ENCODE assay signal across 8 mouse cellular contexts in the genomic region with DNA sequence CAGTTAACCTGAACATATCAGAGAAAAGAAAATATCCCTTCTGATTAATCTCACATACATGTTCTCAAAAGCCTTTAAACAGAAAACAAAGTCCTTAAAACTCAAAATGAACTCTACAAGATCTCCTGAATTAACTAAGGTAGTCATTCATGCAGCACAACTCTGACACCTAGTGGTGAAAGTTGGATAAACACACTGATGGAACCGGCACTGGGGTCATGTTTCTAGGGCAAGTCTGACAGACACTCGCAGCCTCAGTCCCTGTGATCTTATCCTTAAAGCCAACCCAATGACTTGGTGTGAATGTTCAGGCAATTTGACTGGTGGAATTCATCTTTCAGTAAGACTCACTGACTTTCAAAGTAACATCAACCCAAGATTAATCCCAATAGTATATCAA. TPM values are rescaled to one million over a fixed set of nuclear protein-coding genes. Genes with fewer than 3 reads are reported as not detected.
DNase-seq lines count a peak whose midpoint lies in the region; ATAC-seq and TF ChIP-seq lines count a peak whose summit lies in the region.

No protein-coding gene starts in this region.

- H3K4me2 ChIP-seq in CH12.LX (ENCODE audit: insufficient read depth, low read depth, poor library complexity, severe bottlenecking), result no peak overlapping the region
- H3K4me2 ChIP-seq in kidney, embryonic 16.5 days (replicated peaks; ENCODE audit: low read depth, low read length), result no peak overlapping the region
- no peak overlapping the region for H3K4me2 ChIP-seq in liver, embryonic 16.5 days (ENCODE audit: low read depth, low read length)

- peak; percentile 88 for TF ChIP-seq RAD21 in CH12.LX (IDR thresholded peaks at IDR 0.05; ENCODE audit: low read depth, low read length)

- H3K79me2 ChIP-seq in CH12.LX (replicated peaks; ENCODE audit: control insufficient read depth, extremely low read depth, insufficient read depth, poor library complexity, severe bottlenecking), result no peaks in the 10 kb centered on the region

- H3K4me1 ChIP-seq in CH12.LX (ENCODE audit: control insufficient read depth in 1 of 2, insufficient read depth in 2 of 2), result no peaks in the 10 kb centered on the region
- H3K4me1 ChIP-seq in kidney, embryonic 16.5 days (ENCODE audit: insufficient read depth, low read length), result peaks cover 6% of the 10 kb centered on the region
- no peaks in the 10 kb centered on the region for H3K4me1 ChIP-seq in liver, embryonic 16.5 days (ENCODE audit: control insufficient read depth, low read depth, low read length)

- TF ChIP-seq POLR2A in CH12.LX (IDR thresholded peaks at IDR 0.05; ENCODE audit: low read depth, low read length), result no peak

- no peak overlapping the region for H3K9ac ChIP-seq in CH12.LX (ENCODE audit: insufficient read depth, low read depth)
- H3K9ac ChIP-seq in kidney, embryonic 16.5 days (replicated peaks; ENCODE audit: low read length), result no peak overlapping the region
- no peak overlapping the region for H3K9ac ChIP-seq in liver, embryonic 16.5 days (ENCODE audit: low read depth, low read length)

- in situ Hi-C loops in CH12.LX (cut with MboI; ENCODE audit: low pct_ligation_motif_present, low pct_unique_long_range_greater_than_20kb, low sequenced_read_pairs), result no loop called here

- H3K9me3 ChIP-seq in CH12.LX (replicated peaks; ENCODE audit: low read length), result peaks cover 6% of the 10 kb centered on the region
- no peaks in the 10 kb centered on the region for H3K9me3 ChIP-seq in kidney, embryonic 16.5 days (ENCODE audit: low read length)
- H3K9me3 ChIP-seq in liver, embryonic 16.5 days (replicated peaks; ENCODE audit: control insufficient read depth, low read length), result no peaks in the 10 kb centered on the region

- dilution Hi-C loops in CH12.LX (cut with MboI; ENCODE audit: extremely low pct_ligation_motif_present, extremely low pct_unique_long_range_greater_than_20kb, low sequenced_read_pairs), result no loop called here

- TF ChIP-seq CTCF in CH12.LX (conservative IDR thresholded peaks at IDR 0.05 in 1 of 2, IDR thresholded peaks at IDR 0.05 in 1 of 2; ENCODE audit: low read depth in 2 of 2, low read length in 2 of 2), result peak; percentile 64 to 80

- ATAC-seq in granulocyte monocyte progenitor cell, adult 5-6 weeks (replicated peaks; ENCODE audit: poor library complexity, severe bottlenecking), result peak; percentile 91
- peak; percentile 79; the same call in 1 of the 2 replicates for ATAC-seq in kidney, embryonic 16.5 days (ENCODE audit: low FRiP score, low TSS enrichment)
- 0 out of 2 replicates have a peak, but pooled peaks have one; percentile 19 for ATAC-seq in liver, embryonic 16.5 days (ENCODE audit: low read depth)
- no peak for ATAC-seq in monocyte, adult 5-6 weeks (replicated peaks; ENCODE audit: insufficient number of reproducible peaks, low FRiP score, low TSS enrichment, poor library complexity, severe bottlenecking)

- H3K27ac ChIP-seq in CH12.LX (ENCODE audit: insufficient read depth, low read depth), result no peak overlapping the region
- H3K27ac ChIP-seq in kidney, embryonic 16.5 days (ENCODE audit: low read length), result no peak overlapping the region
- no peak overlapping the region for H3K27ac ChIP-seq in liver, embryonic 16.5 days (ENCODE audit: low read length)

- peak; percentile 84 for DNase-seq in CH12.LX (ENCODE audit: extremely low read depth)
- DNase-seq in R1 (ENCODE audit: low read depth, low spot score), result peak; percentile 83
- DNase-seq in cerebellum, postnatal 36 days, result peak; percentile 21 to 44
- peak; percentile 88 for DNase-seq in retina, embryonic 14.5 days (ENCODE audit: low spot score)

- 2% methylated on average over 2 of the region's 2 CpGs for WGBS in kidney, embryonic 16.5 days
- 0% methylated on average over 2 of the region's 2 CpGs for WGBS in liver, embryonic 16.5 days (ENCODE audit: insufficient replicate concordance)

- no peak overlapping the region for H3K4me3 ChIP-seq in CH12.LX (replicated peaks in 1 of 3; ENCODE audit: low read depth in 2 of 3, low read length in 2 of 3, poor library complexity in 1 of 3)
- H3K4me3 ChIP-seq in kidney, embryonic 16.5 days (ENCODE audit: low read length), result no peak overlapping the region
- no peak overlapping the region for H3K4me3 ChIP-seq in liver, embryonic 16.5 days (ENCODE audit: low read depth, low read length)

- H3K27me3 ChIP-seq in CH12.LX (replicated peaks), result no peaks in the 10 kb centered on the region
- H3K27me3 ChIP-seq in kidney, embryonic 16.5 days (ENCODE audit: insufficient read depth, low read length), result no peaks in the 10 kb centered on the region
- no peaks in the 10 kb centered on the region for H3K27me3 ChIP-seq in liver, embryonic 16.5 days (ENCODE audit: control insufficient read depth, insufficient read depth, low read depth, low read length)

- no peaks in the 10 kb centered on the region for H3K36me3 ChIP-seq in CH12.LX (replicated peaks in 1 of 2; ENCODE audit: control insufficient read depth in 1 of 2, insufficient read depth in 1 of 2, low read length in 1 of 2)
- H3K36me3 ChIP-seq in kidney, embryonic 16.5 days (ENCODE audit: insufficient read depth, low read length), result no peaks in the 10 kb centered on the region
- H3K36me3 ChIP-seq in liver, embryonic 16.5 days (ENCODE audit: control insufficient read depth, insufficient read depth), result no peaks in the 10 kb centered on the region

- no peak for TF ChIP-seq EP300 in CH12.LX (IDR thresholded peaks at IDR 0.05; ENCODE audit: low read length)

TF ChIP-seq in CH12.LX, 34 proteins besides CTCF, POLR2A, EP300 and RAD21:
- TF ChIP-seq NRF1 (IDR thresholded peaks at IDR 0.05; ENCODE audit: low read depth, low read length) (no peak), JUND (conservative IDR thresholded peaks at IDR 0.05; ENCODE audit: low read depth, low read length) (0 out of 2 replicates have a peak, but pooled peaks have one; percentile 24), ZC3H11A (IDR thresholded peaks at IDR 0.05; ENCODE audit: low read depth, low read length) (peak; percentile 35; the same call in 1 of the 2 replicates), SIN3A (IDR thresholded peaks at IDR 0.05; ENCODE audit: low read length) (no peak), SMC3 (IDR thresholded peaks at IDR 0.05; ENCODE audit: low read depth, low read length) (peak; percentile 71), ZNF384 (IDR thresholded peaks at IDR 0.05; ENCODE audit: low read depth, low read length) (no peak), IRF4 (IDR thresholded peaks at IDR 0.05; ENCODE audit: low read depth, low read length) (no peak), ELF1 (IDR thresholded peaks at IDR 0.05; ENCODE audit: low read depth, low read length) (no peak)

RNA-seq across cellular contexts. Expression of gene Filip1, which starts 13.4 kb away (rescaled TPM):
- total RNA-seq in CH12.LX (2012; rRNA removed) (0.50 and 1.5 TPM in 2 replicates), CH12.LX (2014; rRNA removed) (0.24 and 0.71 TPM in 2 replicates)
- polyA plus RNA-seq in CH12.LX (2012; ENCODE audit: insufficient read length, low read depth), result 1.3 and 1.4 TPM in 2 replicates
- 1.1 and 2.1 TPM in 2 replicates for total RNA-seq in granulocyte monocyte progenitor cell, adult 5-6 weeks (2014; fragmentation: Nextera tagmentation)
- total RNA-seq in granulocyte monocyte progenitor cell, adult 5-6 weeks (2017), result 0.69 and 1.1 TPM in 2 replicates
- polyA plus RNA-seq in kidney, embryonic 16.5 days (2015; fragmentation: Nextera tagmentation; extraction: Ambion mirVana), result 5.2 and 5.7 TPM in 2 replicates
- 0.53 and 0.79 TPM in 2 replicates for polyA plus RNA-seq in liver, embryonic 16.5 days (2015; fragmentation: Nextera tagmentation; extraction: Ambion mirVana)
- total RNA-seq in monocyte, adult 5-6 weeks (2017), result 1.9 TPM in 1 of 3 replicates, not detected in the others

RNA-seq across cellular contexts. Expression of gene Senp6, which starts 40.7 kb away (rescaled TPM):
- total RNA-seq in CH12.LX (2012; rRNA removed) (97.5 and 113 TPM in 2 replicates), CH12.LX (2014; rRNA removed) (167 and 186 TPM in 2 replicates)
- polyA plus RNA-seq in CH12.LX (2012; ENCODE audit: insufficient read length, low read depth), result 113 TPM in 2 replicates
- total RNA-seq in granulocyte monocyte progenitor cell, adult 5-6 weeks (2014; fragmentation: Nextera tagmentation), result 111 and 149 TPM in 2 replicates
- 152 and 186 TPM in 2 replicates for total RNA-seq in granulocyte monocyte progenitor cell, adult 5-6 weeks (2017)
- 44.6 and 47.1 TPM in 2 replicates for polyA plus RNA-seq in kidney, embryonic 16.5 days (2015; fragmentation: Nextera tagmentation; extraction: Ambion mirVana)
- 10.1 and 11.8 TPM in 2 replicates for polyA plus RNA-seq in liver, embryonic 16.5 days (2015; fragmentation: Nextera tagmentation; extraction: Ambion mirVana)
- total RNA-seq in monocyte, adult 5-6 weeks (2017), result 158 to 223 TPM (median 179 TPM) in 3 replicates

Comparison
In these comparisons a context has a peak if more than half of its experiments do, and no peak if none do; other contexts are left out.
1. DNase-seq: peak in every context shown above with its lines; median percentile 88 in retina, embryonic 14.5 days; 84 in CH12.LX; 83 in R1; 32 in cerebellum, postnatal 36 days.